Mouse (Mus musculus) urinary bladder, postnatal 36 days (tissue): ENCODE results near the gene Ppp1r3f.
A peak's percentile ranks its signal among the peaks of the same experiment; 100 is the strongest.

Experiments used
- DNase-seq, 2 experiments: peaks; one replicate each; pipeline ENCODE4 v3.0.0; 2022; ENCODE audit warnings: low spot score in 2 of 2, mixed read lengths in 1 of 2

The Ppp1r3f gene

GRCm38 (mm10) chrX:7574087-7574884 is at the start of gene Ppp1r3f:
Gene Ppp1r3f (minus strand): TSS chrX:7574283.
- peak; percentile 82 to 92 for DNase-seq

- DNase-seq = no peak
Observed at GRCm38 (mm10) chrX:7617889-7618551, 43.9 kb upstream of the Ppp1r3f start.

GRCm38 (mm10) chrX:7610536-7611258 is 36.6 kb upstream of the Ppp1r3f start:
- no peak for DNase-seq

- no peak for DNase-seq
Observed at GRCm38 (mm10) chrX:7610035-7610434, 36.0 kb upstream of the Ppp1r3f start.

DNA sequence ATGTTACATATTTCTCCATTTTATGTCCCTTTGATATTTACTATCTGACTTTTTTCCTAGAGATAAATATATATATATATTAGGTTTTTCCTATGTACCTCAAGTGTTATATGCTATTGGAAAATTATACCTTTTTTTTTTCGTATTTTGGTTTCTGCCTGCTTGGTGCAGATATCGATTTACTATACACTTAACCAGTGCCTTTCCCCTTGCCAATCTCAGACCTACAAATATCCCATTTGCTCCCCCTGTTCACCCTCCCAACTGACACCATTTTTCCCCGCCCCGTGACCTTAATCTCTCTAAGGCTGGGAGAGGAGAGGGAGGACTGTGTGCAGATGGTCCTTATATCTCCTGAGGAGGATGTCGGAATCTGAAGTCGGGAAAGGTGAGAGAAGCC is 32.7 kb upstream of the Ppp1r3f start, which contains the start of gene Cacna1f:
Gene Cacna1f (plus strand): TSS at position 301 of the 400 bp plus-strand sequence.
- no peak for DNase-seq

GRCm38 (mm10) chrX:7605575-7605941 is 31.5 kb upstream of the Ppp1r3f start:
- no peak for DNase-seq

DNA sequence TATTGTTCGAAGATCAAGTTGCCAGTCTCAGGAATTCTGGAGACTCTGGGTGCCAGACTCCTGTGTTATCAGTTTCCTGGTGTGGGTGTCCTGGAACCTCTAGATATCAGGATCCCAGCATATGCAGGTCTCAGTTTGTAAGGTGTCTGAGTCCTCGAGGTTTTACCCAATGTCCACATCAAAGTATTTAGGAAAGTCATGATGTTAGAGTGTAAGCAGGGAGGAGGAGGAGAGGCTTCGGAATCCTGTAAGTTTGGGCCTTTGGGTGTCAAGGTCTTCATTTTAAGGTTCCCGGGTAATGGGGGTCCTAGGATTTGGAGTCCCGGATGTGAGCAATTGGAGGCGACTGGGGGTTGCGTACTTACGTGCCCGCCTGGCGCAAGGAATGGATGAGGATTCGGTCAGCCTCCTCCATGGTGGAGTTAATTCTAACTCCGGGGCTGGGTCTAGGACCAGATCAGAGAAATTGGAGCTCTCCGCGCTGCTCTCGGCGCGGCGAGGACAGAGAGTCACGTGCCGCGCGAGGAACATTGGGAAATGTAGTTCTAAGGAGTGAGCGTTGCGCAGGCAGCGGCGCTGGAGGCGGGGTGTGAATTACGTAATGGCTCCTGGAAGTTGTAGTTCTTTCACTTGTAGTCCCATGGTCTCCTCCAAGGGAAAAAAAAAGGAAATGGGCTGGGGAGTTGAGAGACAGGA is 30.9 kb upstream of the Ppp1r3f start, which contains the start of gene Ccdc22:
Gene Ccdc22 (minus strand): TSS at position 639 of the 696 bp plus-strand sequence.
- peak; percentile 72 to 82 for DNase-seq

DNA sequence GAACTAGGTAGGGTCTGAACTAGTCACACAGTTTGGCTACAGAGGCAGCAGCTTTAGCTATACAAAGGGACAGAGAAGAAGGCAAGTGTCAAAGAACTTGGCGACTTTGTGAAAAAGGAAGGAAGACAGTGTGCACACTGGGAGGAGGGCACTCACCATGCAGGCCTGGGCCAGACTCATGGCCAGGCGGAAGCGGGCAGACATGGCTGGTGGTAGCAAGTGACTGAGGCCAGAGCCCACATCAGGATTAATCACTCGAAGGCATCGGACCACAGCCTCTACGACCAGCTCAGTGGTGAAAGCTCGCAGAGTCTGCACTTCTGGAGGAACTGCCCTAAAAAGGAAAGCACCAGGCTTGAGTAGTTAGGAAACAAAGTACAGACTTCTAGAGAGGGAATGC is 29.9 kb upstream of the Ppp1r3f start:
- DNase-seq = no peak

GRCm38 (mm10) chrX:7595371-7595770 is 21.3 kb upstream of the Ppp1r3f start:
- DNase-seq = no peak

DNA sequence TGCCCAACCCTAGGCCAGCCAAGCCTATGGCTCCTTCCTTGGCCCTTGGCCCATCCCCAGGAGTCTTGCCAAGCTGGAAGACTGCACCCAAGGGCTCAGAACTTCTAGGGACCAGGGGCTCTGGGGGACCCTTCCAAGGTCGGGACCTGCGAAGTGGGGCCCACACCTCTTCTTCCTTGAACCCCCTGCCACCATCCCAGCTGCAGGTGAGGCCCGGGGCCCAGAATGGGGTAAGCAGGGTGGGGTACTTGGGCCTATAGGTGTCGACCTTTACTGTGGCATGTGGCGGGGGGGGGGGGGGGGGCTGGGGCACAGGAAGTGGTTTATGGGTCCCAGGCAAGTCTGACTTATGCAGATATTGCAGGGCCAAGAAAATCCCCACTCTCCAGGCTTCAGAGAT is 12.3 kb upstream of the Ppp1r3f start:
- no peak for DNase-seq

- DNase-seq = no peak
Observed at GRCm38 (mm10) chrX:7583881-7584280, 9.8 kb upstream of the Ppp1r3f start.

DNA sequence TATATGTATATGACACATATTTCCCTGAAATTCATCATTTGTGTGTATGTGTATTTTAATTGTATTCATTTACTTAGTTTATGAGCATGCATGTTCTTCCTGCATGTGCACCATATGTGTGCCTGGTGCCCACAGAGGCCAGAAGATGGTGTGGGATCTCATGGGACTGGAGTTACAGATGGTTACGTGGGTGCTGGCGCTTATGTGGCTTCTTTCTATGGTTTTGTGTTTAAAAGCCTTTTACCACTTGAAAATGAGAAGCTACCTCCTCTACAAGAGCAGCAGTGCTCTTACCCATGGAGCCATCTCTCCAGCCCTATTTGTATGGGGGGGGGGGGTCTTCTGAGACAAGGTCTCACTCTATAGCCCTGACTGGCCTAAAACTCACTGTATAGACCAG is 7.1 kb upstream of the Ppp1r3f start:
- DNase-seq = no peak

- DNase-seq = no peak
Observed at GRCm38 (mm10) chrX:7574885-7575231, 775 bp upstream of the Ppp1r3f start.

GRCm38 (mm10) chrX:7573176-7574086 is 652 bp downstream of the Ppp1r3f start, which contains the start of gene Foxp3:
Gene Foxp3 (plus strand): TSS chrX:7573644.
- DNase-seq = no peak

DNA sequence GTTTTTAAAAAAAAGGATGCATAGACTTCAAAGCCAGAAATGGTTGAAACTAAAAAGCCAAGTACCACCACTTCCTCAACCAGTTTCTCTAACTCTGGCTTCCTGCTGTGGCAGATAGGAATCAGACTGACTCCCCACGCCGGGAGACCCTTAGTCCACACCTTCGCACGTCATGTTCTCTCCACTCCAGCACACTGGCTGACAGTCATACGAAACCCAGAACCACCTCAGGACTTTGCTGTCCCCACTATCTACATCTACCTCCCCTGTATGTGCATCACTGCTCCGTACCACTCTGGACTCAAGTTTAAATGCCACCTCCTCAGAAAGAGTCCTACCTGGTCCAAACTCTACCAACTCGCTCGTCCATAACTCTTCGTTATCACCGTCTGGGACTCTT is 1.6 kb downstream of the Ppp1r3f start:
- DNase-seq = no peak

GRCm38 (mm10) chrX:7571565-7572136 is 2.4 kb downstream of the Ppp1r3f start:
- no peak for DNase-seq

GRCm38 (mm10) chrX:7570481-7571175 is 3.5 kb downstream of the Ppp1r3f start:
- no peak for DNase-seq

- no peak for DNase-seq
Observed at GRCm38 (mm10) chrX:7567491-7567890, 6.6 kb downstream of the Ppp1r3f start.

- DNase-seq = no peak
Observed at GRCm38 (mm10) chrX:7566352-7566751, 7.7 kb downstream of the Ppp1r3f start.

DNA sequence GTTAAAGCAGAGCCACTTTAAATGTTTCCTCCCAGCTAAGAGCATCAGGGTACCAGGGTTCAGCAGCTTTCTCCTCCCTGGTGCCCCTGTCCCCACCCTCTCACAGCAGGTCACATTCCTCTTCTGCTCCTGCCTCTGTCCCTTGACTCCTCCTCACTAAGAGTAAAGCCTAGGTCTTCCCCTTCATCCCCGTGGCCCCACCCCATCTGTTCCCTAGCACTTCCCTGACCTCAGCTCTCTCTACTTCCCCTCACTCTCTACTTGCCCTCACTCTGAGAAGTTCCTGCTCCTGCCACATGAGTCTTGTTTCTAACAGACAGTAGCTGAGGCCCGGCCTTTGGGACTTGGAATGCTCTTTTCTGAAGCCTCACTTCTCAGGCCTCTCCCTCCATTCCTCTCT is 11.0 kb downstream of the Ppp1r3f start:
- no peak for DNase-seq
